Mouse (Mus musculus) C2C12 (cell line): ENCODE measurements around the gene Zfyve1.

Source experiments
- CTCF ChIP-seq: IDR thresholded peaks from one replicate; pipeline ENCODE4 v1.5.1; 2011; ENCODE audit not compliant: control insufficient read depth, insufficient read depth, insufficient read length
- MAX ChIP-seq: IDR thresholded peaks from one replicate; pipeline ENCODE4 v1.6.1; 2011; ENCODE audit warnings: mild to moderate bottlenecking, control low read depth

DNA sequence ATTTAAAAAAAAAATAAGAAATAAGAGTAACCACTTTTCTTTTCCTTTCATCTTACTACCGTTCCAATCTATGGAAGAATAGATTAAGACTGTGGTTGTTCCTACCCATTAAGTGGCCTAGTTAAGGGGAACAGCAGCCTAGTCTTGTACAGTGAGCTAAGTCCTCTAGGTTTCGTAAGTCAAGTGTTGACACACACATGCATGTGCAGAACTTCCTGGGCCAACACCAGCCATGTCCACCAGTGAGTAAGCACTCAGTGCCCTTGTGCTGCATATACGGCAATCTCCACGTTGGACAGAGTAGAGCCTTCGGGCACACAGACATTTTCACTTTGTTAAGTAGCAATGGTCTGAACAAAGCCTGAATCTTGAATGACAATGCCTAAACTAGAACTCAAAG is 20.2 kb upstream of the Zfyve1 start:
- TF ChIP-seq CTCF: no peak
- no peak for TF ChIP-seq MAX
